Mouse (Mus musculus) heart, postnatal 14 days (tissue): ENCODE results near the gene Eno3. TPM values are rescaled to one million over a fixed set of nuclear protein-coding genes. Genes with fewer than 3 reads are reported as not detected.

Experiments used
- DNase-seq, 2 experiments: peaks; one replicate each; pipeline ENCODE4 v3.0.0; 2021 to 2022
- intact Hi-C: fragments of 180-260 bp; cut with DNase I; formaldehyde crosslinking; loops from one replicate; pipeline ENCODE4 v1.15.1; 2025
- microRNA-seq, 2 experiments: library from miRNA; unstranded; fragments of <30 nt; microRNA quantifications; one replicate each; pipeline ENCODE4 v1.2.0; 2021 to 2022
- total RNA-seq, 2 experiments: library from RNA; stranded (reverse); gene quantifications; 2 replicates each; pipeline ENCODE4 v1.2.3; 2021

Eno3 gene
- total RNA-seq, 2 experiments from 2014 or later, result 1,878 to 1,971 TPM

DNA sequence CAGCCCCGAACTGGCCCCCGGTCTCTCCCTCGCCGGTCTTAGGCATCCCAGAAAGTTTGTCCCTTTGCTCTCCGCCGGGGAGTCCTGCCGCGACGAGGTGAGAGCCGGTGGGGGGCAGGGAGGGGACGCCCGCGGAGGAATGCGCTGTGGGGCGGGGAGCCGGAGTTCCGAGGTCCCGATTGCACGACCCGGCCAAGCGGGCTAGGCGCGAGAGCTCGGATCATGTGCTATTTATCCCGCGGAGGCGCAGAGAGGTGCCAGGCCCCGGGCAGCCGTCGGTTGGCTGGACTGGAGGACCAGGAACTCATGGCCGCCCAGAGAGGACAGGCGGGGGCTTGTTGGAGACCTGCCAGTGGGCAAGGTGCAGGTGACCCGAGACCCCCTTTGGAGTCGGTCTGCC, 43.6 kb downstream of the Eno3 start:
- intact Hi-C loops, result loop anchor here (5.0 kb wide), 1 partner anchor 52 kb away; no protein-coding TSS in a partner anchor
- DNase-seq, result peak; percentile 83 to 86

DNA sequence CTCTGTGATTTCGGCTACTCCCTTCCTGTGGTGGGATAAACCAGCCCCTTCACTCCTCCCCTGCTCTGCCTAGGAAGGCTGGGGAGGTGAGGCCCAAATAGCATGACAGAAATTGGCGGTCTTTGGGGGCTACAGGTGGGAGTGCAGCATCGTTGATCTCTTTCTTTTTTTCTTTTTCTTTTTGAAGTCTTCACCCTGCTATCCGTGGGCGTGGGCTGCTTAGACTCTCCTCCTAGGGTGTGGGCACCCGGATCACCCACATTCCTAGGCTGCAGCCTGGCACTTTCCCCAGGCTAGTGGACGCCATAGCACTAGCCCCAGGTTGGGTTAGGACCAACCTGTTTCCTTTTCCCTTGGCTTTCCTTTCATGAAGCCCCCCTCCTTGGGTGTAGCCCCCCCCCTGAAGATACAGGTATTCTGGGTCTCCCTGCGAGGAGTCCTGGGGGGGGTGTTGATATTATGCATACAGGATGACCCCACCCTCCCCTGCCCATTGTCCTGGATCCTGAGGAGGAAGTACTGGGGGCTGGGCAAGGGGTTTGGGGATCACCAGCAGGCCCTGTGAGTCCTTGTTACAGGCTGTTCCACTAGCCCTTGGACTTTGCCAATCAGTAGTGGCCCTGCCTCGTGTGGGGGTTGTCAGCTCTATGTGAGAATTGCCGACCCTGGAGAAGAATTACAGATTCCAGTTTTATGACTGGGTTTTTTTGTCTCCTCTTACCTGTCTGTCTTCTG, 44.4 kb downstream of the Eno3 start:
- intact Hi-C loops, result loop anchor here (5.0 kb wide), 1 partner anchor 51 kb away; no protein-coding TSS in a partner anchor
- DNase-seq, result no peak

DNA sequence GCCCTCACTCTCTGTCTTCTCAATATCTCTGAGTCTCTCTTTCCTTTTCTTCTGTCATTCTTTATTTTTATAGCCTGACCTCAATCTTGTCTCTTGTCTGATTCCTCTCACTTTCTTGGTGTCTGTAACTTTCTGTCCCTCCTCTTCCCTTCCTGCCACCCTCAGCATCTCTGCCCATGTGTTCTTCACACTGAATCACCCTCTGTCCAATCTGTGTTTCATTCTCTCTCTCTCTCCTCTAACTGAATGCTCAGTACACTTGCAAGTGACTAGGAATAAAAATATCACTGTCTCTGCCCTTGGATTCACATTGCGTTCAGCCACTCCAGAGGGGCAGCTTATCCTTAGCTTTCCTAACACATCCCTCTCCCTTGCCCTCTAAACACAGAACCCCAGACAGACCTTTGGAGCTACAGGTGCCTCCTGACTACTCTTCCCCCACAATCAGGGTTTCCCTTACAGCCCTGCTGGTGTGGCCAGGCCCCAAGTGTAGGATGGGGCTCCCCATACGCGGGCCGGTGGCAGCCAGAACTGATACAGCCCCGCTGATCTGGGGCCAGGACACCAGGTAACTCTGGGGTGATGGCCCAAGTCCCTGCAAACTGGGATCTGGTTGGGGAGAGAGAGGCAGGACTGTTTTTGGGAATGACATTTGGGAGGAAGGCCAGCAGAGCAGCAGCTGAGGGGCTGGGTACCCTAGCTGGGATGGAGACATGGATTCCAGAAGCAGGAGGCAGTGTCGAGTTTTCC, 45.2 kb downstream of the Eno3 start:
- intact Hi-C loops, result loop anchor here (5.0 kb wide), 1 partner anchor 50 kb away; no protein-coding TSS in a partner anchor
- DNase-seq, result no peak

DNA sequence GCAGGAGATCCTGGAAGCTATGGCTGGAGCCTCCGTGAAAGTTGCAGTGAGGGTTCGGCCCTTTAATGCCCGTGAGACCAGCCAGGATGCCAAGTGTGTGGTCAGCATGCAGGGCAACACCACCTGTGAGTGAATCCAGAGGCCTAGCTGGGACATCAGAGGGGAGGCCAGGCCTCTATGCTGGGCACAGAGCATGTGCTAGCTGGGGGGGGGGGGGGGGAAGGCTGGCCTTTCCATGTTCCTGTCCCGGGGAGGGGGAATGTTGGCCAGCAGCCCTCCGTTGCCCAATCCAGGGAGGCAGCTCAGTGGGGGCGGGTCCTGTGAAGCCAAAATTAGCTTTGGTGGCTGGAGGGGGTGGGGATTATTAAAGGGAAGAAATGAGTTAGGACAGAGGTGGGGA, 45.8 kb downstream of the Eno3 start:
- DNase-seq, result peak; percentile 75 to 79
- intact Hi-C loops, result loop anchor here (5.0 kb wide), 1 partner anchor 50 kb away; no protein-coding TSS in a partner anchor

- intact Hi-C loops, result no loop called here
- no peak for DNase-seq
Observed at GRCm38 (mm10) chr11:70706127-70706526, 49.1 kb downstream of the Eno3 start.

DNA sequence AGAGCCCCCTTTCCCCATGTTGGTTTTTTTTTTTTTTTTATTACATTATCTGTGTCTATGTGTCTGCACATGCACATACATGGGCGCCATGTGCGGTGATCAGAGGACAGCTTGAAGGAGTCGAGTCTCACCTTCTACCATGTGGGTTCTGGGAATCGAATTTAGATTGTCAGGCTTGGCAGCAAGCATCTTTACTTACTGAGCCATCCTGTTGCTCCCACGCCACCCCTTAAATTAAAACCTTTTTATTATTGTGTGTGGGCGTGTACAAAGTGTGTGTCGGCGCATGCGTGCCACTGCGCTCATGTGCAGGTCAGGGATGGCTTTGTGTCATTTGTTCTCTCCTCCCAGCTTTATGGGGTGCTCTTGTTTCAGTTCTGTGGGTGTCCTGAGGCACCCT, 54.0 kb downstream of the Eno3 start:
- intact Hi-C loops, result no loop called here
- no peak for DNase-seq

Small RNAs within 50 kb of the gene (microRNA-seq; reads per million reads assigned to microRNA genes)
- gene Mir6925, result 0 to 1.1 reads per million in 2 experiments

Other genes with a start within 250 kb of the Eno3 start
- gene Pelp1, start 247.2 kb upstream of the Eno3 start, total RNA-seq, result 10 to 100 TPM; 19.8 to 22.9 TPM
- 10 to 100 TPM; 13.8 to 17.0 TPM for gene Arrb2, start 224.6 kb upstream of the Eno3 start, total RNA-seq
- gene Med11, start 205.3 kb upstream of the Eno3 start, total RNA-seq, result 1 to 10 TPM; 7.3 to 8.5 TPM
- gene Zmynd15, start 197.8 kb upstream of the Eno3 start, total RNA-seq, result 1 to 10 TPM; 2.9 to 4.7 TPM
- 1 to 10 TPM; 7.3 to 9.5 TPM for gene Cxcl16, start 197.2 kb upstream of the Eno3 start, total RNA-seq
- gene Tm4sf5, start 152.0 kb upstream of the Eno3 start, total RNA-seq, result 1 to 10 TPM; 1.2 to 1.3 TPM
- under 1 TPM in 1 of 2 experiments, not detected in 1; 0.45 TPM for gene Vmo1, start 142.6 kb upstream of the Eno3 start, total RNA-seq
- not detected for gene Gltpd2, start 138.0 kb upstream of the Eno3 start, total RNA-seq
- gene Psmb6, start 131.8 kb upstream of the Eno3 start, total RNA-seq, result 100 to 1,000 TPM; 231 to 238 TPM
- not detected for gene Gm40193, start 124.3 kb upstream of the Eno3 start, total RNA-seq
- gene Pld2, start 117.1 kb upstream of the Eno3 start, total RNA-seq, result 1 to 10 TPM; 7.7 to 8.4 TPM
- gene Mink1, start 94.3 kb upstream of the Eno3 start, total RNA-seq, result 10 to 100 TPM; 42.2 to 44.1 TPM
- not detected for gene 4930544D05Rik, start 41.4 kb upstream of the Eno3 start, total RNA-seq
- gene Chrne, start 38.0 kb upstream of the Eno3 start, total RNA-seq, result not detected
- under 1 TPM; 0.17 to 0.22 TPM for gene Gp1ba, start 18.1 kb upstream of the Eno3 start, total RNA-seq
- 10 to 100 TPM; 52.0 to 54.4 TPM for gene Rnf167, start 10.0 kb upstream of the Eno3 start, total RNA-seq
- gene Slc25a11, start 9.7 kb upstream of the Eno3 start, total RNA-seq, result 100 to 1,000 TPM; 438 to 444 TPM
- gene Pfn1, start 2.6 kb upstream of the Eno3 start, total RNA-seq, result 100 to 1,000 TPM; 326 to 379 TPM
- gene Spag7, start 12.2 kb downstream of the Eno3 start, total RNA-seq, result 10 to 100 TPM; 83.4 to 84.4 TPM
- gene Camta2, start 30.9 kb downstream of the Eno3 start, total RNA-seq, result 10 to 100 TPM; 38.3 to 40.0 TPM
- gene Inca1, start 43.0 kb downstream of the Eno3 start, total RNA-seq, result 1 to 10 TPM; 3.0 to 4.7 TPM
- 100 to 1,000 TPM; 322 to 323 TPM for gene Kif1c, start 43.3 kb downstream of the Eno3 start, total RNA-seq
- 1 to 10 TPM; 8.3 to 8.7 TPM for gene Zfp3, start 107.0 kb downstream of the Eno3 start, total RNA-seq
- under 1 TPM; 0.29 to 0.55 TPM for gene Scimp, start 155.4 kb downstream of the Eno3 start, total RNA-seq
- 10 to 100 TPM; 32.8 to 34.8 TPM for gene Rabep1, start 187.6 kb downstream of the Eno3 start, total RNA-seq